Mouse (Mus musculus) heart, embryonic 13.5 days (tissue): ENCODE results near the gene Cdh4. TPM values are rescaled to one million over a fixed set of nuclear protein-coding genes. Genes with fewer than 3 reads are reported as not detected.

ENCODE experiments used
- ATAC-seq: fragments of 200-750 bp; cut with Nextera tagmentation; 2 replicates; pipeline ENCODE4 v1.8.0; 2017; ENCODE audit warnings: moderate TSS enrichment; ENCODE audit not compliant: insufficient number of reproducible peaks, low FRiP score, low TSS enrichment; ENCODE audit errors: extremely low read depth
- H3K27ac ChIP-seq: fragments of 300-500 bp; sonication (generic); replicated peaks from 2 replicates; pipeline ENCODE4 v1.5.1; 2015; ENCODE audit warnings: moderate library complexity, mild to moderate bottlenecking, inconsistent platforms
- H3K27me3 ChIP-seq: fragments of 300-500 bp; sonication (generic); replicated peaks from 2 replicates; pipeline ENCODE4 v1.6.1; 2015; ENCODE audit warnings: mild to moderate bottlenecking, inconsistent platforms
- H3K36me3 ChIP-seq: fragments of 300-500 bp; sonication (generic); 2 replicates; pipeline ENCODE4 v1.6.1; 2015; ENCODE audit warnings: mild to moderate bottlenecking, inconsistent platforms
- H3K4me1 ChIP-seq: fragments of 300-500 bp; sonication (generic); 2 replicates; pipeline ENCODE4 v1.6.1; 2015; ENCODE audit warnings: inconsistent platforms
- H3K4me2 ChIP-seq: fragments of 300-500 bp; sonication (generic); 2 replicates; pipeline ENCODE4 v1.6.1; 2015; ENCODE audit warnings: inconsistent platforms, mild to moderate bottlenecking, moderate library complexity
- H3K4me3 ChIP-seq: fragments of 300-500 bp; sonication (generic); 2 replicates; pipeline ENCODE4 v1.5.1; 2015; ENCODE audit warnings: moderate library complexity, mild to moderate bottlenecking, inconsistent platforms
- H3K9ac ChIP-seq: fragments of 300-500 bp; sonication (generic); 2 replicates; pipeline ENCODE4 v1.6.1; 2015; ENCODE audit warnings: inconsistent platforms, mild to moderate bottlenecking, moderate library complexity
- H3K9me3 ChIP-seq: fragments of 300-500 bp; sonication (generic); 2 replicates; pipeline ENCODE4 v1.6.1; 2016; ENCODE audit warnings: inconsistent platforms
- WGBS: fragments of 180-500 bp; shearing (Covaris S2); methylation state at CpG from one replicate; pipeline ENCODE4 v1.1.7; 2015; ENCODE audit warnings: mixed read lengths; 5-methylcytosine and 5-hydroxymethylcytosine counted together
- polyA plus RNA-seq: library from polyadenylated mRNA; unstranded; fragments of >200 nt; fragmentation: Nextera tagmentation; extraction: Ambion mirVana; gene quantifications from 2 replicates; pipeline ENCODE4 v1.2.1, GENCODE M21; 2015

The Cdh4 gene
- polyA plus RNA-seq, 1 experiment from 2014 or later: 1.4 TPM

DNA sequence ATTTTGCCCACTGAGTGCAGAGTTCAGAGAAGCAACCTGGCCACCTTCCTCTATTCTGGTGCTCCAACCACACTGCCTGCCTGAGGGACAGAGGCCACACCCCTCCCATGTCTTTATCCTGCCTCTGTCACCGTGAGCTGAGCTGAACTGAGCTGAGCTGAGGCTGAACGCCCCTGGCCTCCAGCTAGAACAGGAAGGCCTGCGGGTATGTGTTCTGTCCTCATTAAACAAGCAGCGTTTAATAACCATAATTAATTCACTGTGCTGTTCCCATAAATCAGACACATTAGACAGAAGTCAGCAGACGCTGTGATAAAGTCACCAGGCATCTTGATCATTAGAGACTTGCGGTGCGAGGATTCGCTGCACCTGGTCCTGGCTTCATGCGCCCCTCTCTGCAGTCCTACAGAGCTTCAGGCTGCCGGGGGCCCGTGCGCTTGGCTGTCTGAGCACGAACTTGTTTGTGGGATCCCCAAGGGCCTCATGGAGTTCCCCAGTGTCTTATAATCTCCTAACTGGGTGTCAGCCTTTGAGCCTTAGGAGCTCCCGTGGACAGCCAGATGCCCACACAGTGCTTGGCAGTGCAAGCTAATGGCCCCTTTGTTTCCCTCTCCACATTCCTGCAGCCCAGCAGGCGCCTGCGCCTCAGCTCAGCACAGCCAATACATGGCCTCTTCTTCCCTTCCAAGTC, 291.1 kb downstream of the Cdh4 start:
- 54% methylated on average over 16 of the region's 16 CpGs for WGBS
- Histone ChIP-seq H3K4me2 (no peak overlapping the region), H3K9ac (no peak overlapping the region), H3K27ac (no peak overlapping the region), H3K4me3 (no peak overlapping the region), H3K36me3 (no peaks in the 10 kb centered on the region), H3K9me3 (no peaks in the 10 kb centered on the region), H3K27me3 (no peaks in the 10 kb centered on the region), H3K4me1 (no peaks in the 10 kb centered on the region)
- ATAC-seq: no peak

DNA sequence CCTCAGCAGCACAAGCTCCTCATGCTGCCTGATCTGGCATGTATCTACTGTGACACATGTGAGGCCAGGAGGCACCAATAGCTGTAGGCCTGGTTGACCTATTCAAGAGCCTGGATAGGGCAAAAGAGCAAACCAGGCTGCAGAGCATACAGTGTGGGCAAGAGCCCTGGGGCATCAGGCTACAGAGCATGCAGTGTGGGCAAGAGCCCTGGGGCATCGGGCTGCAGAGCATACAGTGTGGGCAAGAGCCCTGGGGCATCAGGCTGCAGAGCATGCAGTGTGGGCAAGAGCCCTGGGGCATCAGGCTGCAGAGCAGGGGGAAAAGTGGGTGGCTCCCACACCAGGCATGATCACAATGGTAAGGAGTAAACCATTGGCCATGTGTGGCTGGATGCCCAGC, 300.2 kb downstream of the Cdh4 start:
- Histone ChIP-seq H3K9me3 (no peaks in the 10 kb centered on the region), H3K4me3 (no peak overlapping the region), H3K36me3 (no peaks in the 10 kb centered on the region), H3K4me1 (no peaks in the 10 kb centered on the region), H3K27ac (no peak overlapping the region), H3K27me3 (0 out of 2 replicates have a peak, but pooled peaks cover 5% of the 10 kb centered on the region), H3K4me2 (no peak overlapping the region), H3K9ac (no peak overlapping the region)
- 81% methylated on average over 1 of the region's 1 CpGs for WGBS
- no peak for ATAC-seq

DNA sequence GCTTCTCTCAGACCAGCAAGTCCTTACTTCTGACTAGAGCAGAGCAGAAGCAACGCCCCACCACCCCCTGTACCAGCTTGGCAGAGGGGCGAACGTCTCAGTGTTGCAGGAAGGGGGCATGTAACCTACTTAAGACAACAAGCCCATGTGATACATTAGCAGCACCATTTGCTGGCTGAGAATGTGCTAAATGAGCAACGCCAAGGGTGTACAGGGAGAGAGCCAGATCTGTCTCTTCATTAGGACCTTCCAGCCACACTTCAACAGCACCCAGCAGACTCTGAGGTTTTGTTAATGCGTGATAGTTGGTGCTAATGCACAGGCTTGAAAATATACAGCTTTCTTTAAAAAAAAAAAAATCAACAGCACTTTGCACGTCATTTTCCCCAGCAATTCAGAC, 300.6 kb downstream of the Cdh4 start:
- no peaks in the 10 kb centered on the region for H3K9me3 ChIP-seq
- H3K4me2 ChIP-seq: no peak overlapping the region
- no peaks in the 10 kb centered on the region for H3K36me3 ChIP-seq
- H3K4me3 ChIP-seq: no peak overlapping the region
- H3K27ac ChIP-seq: no peak overlapping the region
- H3K9ac ChIP-seq: no peak overlapping the region
- no peaks in the 10 kb centered on the region for H3K4me1 ChIP-seq
- 63% methylated on average over 6 of the region's 6 CpGs for WGBS
- H3K27me3 ChIP-seq: 0 out of 2 replicates have a peak, but pooled peaks cover 5% of the 10 kb centered on the region
- no peak for ATAC-seq

DNA sequence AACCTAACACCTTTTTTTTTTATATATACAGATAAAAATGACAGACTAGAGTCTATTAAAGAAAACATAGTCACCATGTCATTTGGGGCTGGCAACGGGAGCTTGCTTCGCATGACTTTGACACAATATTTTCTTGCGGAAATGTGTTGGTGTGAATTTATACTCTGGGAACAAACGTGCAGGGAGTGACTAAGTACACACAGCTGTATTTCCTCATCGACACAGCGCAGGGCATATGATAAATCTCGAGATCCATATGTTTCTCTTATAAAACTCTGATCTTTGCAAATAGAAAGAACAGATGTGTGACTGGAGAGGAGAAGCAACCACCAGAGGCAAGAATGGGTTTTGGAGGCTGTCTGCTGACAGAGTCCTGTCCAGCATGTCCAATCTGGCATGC, 304.3 kb downstream of the Cdh4 start:
- ATAC-seq: no peak
- Histone ChIP-seq H3K36me3 (no peaks in the 10 kb centered on the region), H3K27ac (no peak overlapping the region), H3K4me2 (no peak overlapping the region), H3K4me3 (no peak overlapping the region), H3K4me1 (peaks cover 25% of the 10 kb centered on the region), H3K9ac (no peak overlapping the region), H3K9me3 (no peaks in the 10 kb centered on the region), H3K27me3 (no peaks in the 10 kb centered on the region)
- 74% methylated on average over 7 of the region's 7 CpGs for WGBS

DNA sequence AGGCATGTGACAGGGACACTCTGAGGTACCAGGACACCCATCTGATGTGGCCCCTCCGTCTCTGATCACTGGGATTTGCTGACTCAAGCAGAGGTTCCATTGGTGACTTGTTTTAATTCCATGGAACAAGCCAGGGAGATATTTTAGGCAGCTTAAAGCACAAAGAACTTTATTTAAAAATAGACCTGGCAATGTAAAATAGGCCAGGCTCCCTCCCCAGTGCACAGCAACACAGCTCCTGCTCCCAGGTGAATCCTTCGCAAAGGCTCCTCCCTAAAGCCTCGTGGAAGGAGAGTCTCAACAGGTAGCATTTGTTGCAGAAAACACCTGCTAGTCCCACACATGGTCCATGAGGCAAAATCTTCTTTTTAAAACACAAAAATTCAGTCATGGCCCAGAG, 307.2 kb downstream of the Cdh4 start:
- ATAC-seq: no peak
- no peaks in the 10 kb centered on the region for H3K9me3 ChIP-seq
- no peak overlapping the region for H3K27ac ChIP-seq
- H3K27me3 ChIP-seq: no peaks in the 10 kb centered on the region
- H3K9ac ChIP-seq: no peak overlapping the region
- peaks cover 25% of the 10 kb centered on the region for H3K4me1 ChIP-seq
- WGBS: 50% methylated on average over 3 of the region's 3 CpGs
- no peak overlapping the region for H3K4me3 ChIP-seq
- no peak overlapping the region for H3K4me2 ChIP-seq
- no peaks in the 10 kb centered on the region for H3K36me3 ChIP-seq

DNA sequence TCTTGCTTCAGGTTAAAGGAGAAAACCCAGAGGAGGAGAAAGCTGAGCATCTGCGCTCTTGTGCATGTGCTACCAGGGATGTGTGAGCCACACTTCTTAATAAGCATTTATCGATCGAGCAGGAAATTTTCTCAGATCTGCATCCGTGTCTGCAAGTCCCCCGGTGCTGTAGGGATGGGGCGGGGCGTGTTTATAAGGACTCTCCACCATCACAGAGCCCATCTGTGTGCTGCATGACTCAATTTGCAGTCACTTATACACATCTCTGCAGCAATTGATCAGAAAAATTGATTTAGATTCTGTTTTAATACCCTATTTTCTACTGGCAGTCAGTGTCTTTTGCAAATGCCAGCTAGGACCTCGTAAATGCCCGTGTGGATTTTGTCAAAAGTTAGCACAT, 311.6 kb downstream of the Cdh4 start:
- Histone ChIP-seq H3K4me1 (peaks cover 24% of the 10 kb centered on the region), H3K9me3 (no peaks in the 10 kb centered on the region), H3K27me3 (no peaks in the 10 kb centered on the region), H3K4me2 (no peak overlapping the region), H3K9ac (no peak overlapping the region), H3K36me3 (no peaks in the 10 kb centered on the region), H3K27ac (no peak overlapping the region), H3K4me3 (no peak overlapping the region)
- ATAC-seq: no peak
- WGBS: 76% methylated on average over 9 of the region's 9 CpGs

DNA sequence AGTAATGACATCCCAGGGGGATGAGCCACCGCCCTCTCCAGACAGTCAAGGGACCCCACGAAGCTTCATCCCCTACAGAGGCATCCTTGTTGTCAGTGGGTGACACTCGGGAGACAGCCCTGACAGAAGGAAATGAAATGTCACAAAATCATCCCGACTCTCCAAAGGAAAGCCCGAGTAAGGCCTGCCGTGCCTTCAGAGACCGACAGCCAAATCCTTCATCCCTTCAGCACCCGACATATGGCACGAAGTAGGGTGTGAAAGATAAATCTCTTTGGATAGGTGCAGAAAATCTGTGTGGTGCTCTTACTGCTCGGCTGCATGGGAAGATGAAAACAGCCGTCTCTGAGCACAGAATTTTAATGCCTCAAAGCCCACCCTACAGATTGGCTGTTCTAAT, 312.5 kb downstream of the Cdh4 start:
- no peaks in the 10 kb centered on the region for H3K27me3 ChIP-seq
- no peak for ATAC-seq
- no peak overlapping the region for H3K9ac ChIP-seq
- no peaks in the 10 kb centered on the region for H3K9me3 ChIP-seq
- peaks cover 14% of the 10 kb centered on the region for H3K4me1 ChIP-seq
- H3K4me3 ChIP-seq: no peak overlapping the region
- H3K36me3 ChIP-seq: no peaks in the 10 kb centered on the region
- H3K4me2 ChIP-seq: no peak overlapping the region
- 56% methylated on average over 11 of the region's 11 CpGs for WGBS
- H3K27ac ChIP-seq: no peak overlapping the region

DNA sequence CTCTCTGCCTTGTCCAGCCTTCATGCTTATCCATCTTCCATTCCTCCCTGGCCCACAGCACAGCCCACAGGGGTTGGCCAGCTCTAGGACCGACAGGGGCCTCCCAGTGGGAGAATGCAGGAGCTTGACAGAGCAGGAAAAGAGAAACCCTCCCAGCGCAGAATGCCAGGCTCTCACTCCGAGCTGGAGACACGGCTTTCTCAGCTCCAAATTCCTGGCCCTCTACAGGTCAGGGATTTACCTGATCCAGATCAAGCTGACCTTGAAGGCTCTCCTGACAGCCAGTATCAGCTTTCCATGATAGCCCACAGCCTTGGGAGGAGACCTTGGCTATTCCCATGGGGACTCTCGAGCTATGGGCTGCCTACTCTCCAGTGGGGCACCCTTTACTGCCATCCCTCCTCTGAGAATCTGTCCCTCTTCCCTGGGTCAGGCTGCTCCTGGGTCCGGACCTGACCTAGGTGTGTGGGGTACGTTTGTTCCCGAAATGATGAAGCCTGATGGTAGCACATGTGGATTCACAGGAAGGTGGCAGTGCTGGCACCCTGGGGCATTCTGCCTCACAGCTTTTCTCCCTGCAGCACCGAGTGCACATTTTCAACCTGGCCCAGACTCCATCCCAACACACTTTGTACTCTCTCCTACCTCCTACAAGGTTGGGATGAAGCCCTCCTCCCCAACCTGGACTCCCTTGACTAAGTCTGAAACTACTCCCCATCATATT, 319.6 kb downstream of the Cdh4 start:
- no peaks in the 10 kb centered on the region for H3K36me3 ChIP-seq
- 39% methylated on average over 9 of the region's 9 CpGs for WGBS

DNA sequence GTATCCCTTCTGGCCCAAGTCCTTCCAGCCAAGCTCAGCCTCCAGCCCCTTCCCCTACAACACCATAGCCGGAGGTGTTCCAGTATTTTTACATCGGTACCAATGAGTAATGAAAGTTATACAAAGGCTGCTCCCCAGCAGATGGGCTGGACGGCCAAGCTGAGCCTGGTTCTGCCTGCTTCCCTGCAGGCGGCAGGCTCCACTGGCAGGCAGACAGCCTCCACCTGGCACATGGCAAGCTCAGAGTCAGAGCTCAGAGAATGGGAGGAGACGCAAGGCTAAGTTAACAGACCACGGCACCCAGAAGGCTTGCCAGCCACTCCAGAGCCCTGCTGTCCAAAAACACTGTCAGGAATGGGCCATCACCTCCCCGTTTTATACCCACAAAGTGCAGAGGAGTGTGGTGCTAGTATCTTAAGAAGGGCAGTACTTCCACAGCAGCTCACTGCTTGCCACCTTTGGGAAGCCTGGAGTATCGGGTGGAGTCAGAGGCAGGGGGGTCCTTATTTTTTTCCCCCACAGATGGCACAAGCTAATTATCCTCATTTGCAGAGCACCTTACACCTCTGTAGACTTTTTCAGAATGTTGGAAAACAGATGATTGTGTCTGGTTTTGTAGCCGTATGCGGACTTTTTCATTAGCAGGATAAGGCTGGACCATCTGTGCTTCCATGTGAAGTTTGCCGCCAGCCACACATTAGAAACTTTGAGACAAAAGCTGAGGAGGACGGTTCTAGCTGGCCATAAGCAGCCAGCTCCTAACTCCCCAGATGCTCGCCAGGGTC, 320.5 kb downstream of the Cdh4 start:
- no peaks in the 10 kb centered on the region for H3K36me3 ChIP-seq
- WGBS: 79% methylated on average over 13 of the region's 13 CpGs
- no peak overlapping the region for H3K4me2 ChIP-seq
- H3K4me3 ChIP-seq: no peak overlapping the region
- H3K27ac ChIP-seq: no peak overlapping the region
- H3K27me3 ChIP-seq: peaks cover 23% of the 10 kb centered on the region
- peaks cover 19% of the 10 kb centered on the region for H3K4me1 ChIP-seq
- ATAC-seq: no peak
- no peaks in the 10 kb centered on the region for H3K9me3 ChIP-seq
- H3K9ac ChIP-seq: no peak overlapping the region

More for the DNA sequence above, 319.6 kb downstream of the Cdh4 start:
- Histone ChIP-seq H3K4me1 (peaks cover 11% of the 10 kb centered on the region), H3K27ac (no peak overlapping the region), H3K9me3 (no peaks in the 10 kb centered on the region), H3K4me2 (no peak overlapping the region), H3K4me3 (no peak overlapping the region), H3K9ac (no peak overlapping the region), H3K27me3 (peaks cover 20% of the 10 kb centered on the region)
- ATAC-seq: no peak

DNA sequence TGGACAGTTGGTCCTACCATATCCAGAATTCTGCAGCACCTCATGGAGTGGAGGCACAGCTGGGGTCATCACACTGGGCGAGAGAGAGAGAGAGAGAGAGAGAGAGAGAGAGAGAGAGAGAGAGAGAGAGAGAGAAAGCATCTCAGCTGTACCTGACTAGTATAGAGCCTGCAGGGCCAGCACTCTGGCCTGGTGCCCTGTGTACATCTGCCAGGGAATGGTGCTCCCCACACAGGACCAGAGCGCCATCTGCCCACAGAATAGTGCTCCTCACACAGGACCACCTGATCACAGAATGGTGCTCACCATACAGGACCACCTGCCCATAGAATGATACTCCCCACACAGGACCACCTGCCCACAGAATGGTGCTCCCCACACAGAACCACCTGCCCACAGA, 322.2 kb downstream of the Cdh4 start:
- no peak for ATAC-seq
- H3K27ac ChIP-seq: no peak overlapping the region
- H3K4me2 ChIP-seq: no peak overlapping the region
- H3K4me1 ChIP-seq: peaks cover 35% of the 10 kb centered on the region
- no peaks in the 10 kb centered on the region for H3K36me3 ChIP-seq
- 88% methylated on average over 1 of the region's 2 CpGs for WGBS
- no peak overlapping the region for H3K4me3 ChIP-seq
- H3K9ac ChIP-seq: no peak overlapping the region
- peaks cover 34% of the 10 kb centered on the region for H3K27me3 ChIP-seq
- H3K9me3 ChIP-seq: no peaks in the 10 kb centered on the region

DNA sequence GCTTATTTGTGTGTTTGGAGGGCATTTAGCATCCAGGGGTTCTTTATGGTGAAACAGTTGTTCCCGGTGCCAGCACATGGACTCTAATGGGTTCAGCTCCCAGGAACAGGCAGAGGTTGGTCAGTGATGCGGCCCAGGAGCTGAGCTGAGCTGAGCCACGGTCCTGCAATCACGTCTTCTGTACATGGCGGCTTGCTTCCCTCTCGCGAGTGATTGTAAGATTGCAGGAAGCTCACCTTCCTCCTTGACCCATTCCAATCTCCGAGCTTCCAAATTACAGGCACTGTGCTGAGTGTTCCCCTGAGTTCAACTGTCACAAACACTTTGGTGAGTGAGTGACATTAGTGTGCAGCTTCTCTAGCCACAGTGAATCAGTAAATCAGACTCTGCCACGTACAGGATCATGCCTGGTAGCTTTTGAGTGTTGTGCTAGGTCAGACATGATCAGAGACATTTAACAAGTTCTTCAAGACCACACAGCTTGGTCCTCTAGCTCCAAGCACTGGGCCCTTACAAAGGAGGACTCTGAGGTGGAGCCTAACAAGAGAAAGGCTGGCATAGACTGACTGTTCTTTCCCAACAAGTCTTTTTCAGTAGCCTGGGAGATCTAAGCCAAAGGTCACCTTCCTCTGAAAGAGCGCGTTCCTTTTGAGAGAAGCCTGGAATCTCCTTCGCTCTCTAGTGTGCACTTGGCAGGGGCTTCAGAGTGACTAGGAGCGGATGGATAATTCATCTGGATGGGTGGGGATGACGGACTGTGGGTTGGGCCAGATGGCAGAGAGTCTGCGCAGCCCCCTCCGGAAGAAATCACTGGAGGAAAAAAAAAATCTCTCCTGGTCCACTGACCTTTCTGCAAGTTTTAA, 324.7 kb downstream of the Cdh4 start:
- 0 out of 2 replicates have a peak overlapping the region, but pooled peaks have one; percentile 28 for H3K9ac ChIP-seq
- no peak for ATAC-seq
- H3K27ac ChIP-seq: no peak overlapping the region
- no peaks in the 10 kb centered on the region for H3K36me3 ChIP-seq
- no peaks in the 10 kb centered on the region for H3K9me3 ChIP-seq
- H3K4me2 ChIP-seq: peak overlapping the region; percentile 40
- peaks cover 41% of the 10 kb centered on the region for H3K4me1 ChIP-seq
- WGBS: 24% methylated on average over 16 of the region's 16 CpGs
- peaks cover 34% of the 10 kb centered on the region for H3K27me3 ChIP-seq
- H3K4me3 ChIP-seq: no peak overlapping the region
